Mouse (Mus musculus) olfactory bulb, adult 2 months (tissue): Measurements from ENCODE around the gene Prr7.

Experiments
- CTCF ChIP-seq: fragments of 200-500 bp; IDR thresholded peaks from 2 replicates; pipeline ENCODE4 v1.5.1; 2012; ENCODE audit warnings: low read depth, mild to moderate bottlenecking, low read length, moderate library complexity; ENCODE audit not compliant: insufficient read depth
- POLR2A ChIP-seq: fragments of 200-500 bp; IDR thresholded peaks from 2 replicates; pipeline ENCODE4 v1.6.1; 2012; ENCODE audit warnings: mild to moderate bottlenecking, low read depth, low read length, moderate library complexity; ENCODE audit not compliant: insufficient read depth

DNA sequence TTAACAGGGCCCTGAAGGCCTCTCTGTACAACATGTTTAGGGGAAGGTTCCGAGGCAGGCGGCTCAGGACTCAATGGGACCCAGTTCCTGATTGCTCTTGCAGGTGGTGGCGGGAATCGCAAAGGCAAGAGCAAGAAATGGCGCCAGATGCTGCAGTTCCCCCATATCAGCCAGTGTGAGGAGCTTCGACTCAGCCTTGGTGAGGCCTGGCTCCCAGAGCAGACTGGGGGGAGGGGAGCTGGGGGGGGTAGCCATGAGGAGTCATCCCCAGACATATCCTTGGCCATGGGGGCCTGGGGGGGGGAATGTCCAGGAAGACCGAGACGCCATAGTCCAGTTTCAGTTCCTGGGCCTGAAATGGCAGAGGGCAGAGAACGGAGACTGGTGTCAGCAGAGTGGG is 14.9 kb upstream of the Prr7 start:
- no peak for TF ChIP-seq POLR2A
- no peak for TF ChIP-seq CTCF
